Mouse (Mus musculus) heart, postnatal 10 days (tissue): ENCODE measurements at regions not wholly inside any gene's neighbourhood (a gene's known extent, or its start where the extent isn't known, plus 50 kb on each side); places are given as distances from the start of the nearest gene placed in this dataset.

ENCODE experiments used
- DNase-seq, 2 experiments: peaks; one replicate each; pipeline ENCODE4 v3.0.0; 2021
- intact Hi-C: fragments of 180-260 bp; cut with DNase I; formaldehyde crosslinking; loops from one replicate; pipeline ENCODE4 v1.15.1; 2025

DNA sequence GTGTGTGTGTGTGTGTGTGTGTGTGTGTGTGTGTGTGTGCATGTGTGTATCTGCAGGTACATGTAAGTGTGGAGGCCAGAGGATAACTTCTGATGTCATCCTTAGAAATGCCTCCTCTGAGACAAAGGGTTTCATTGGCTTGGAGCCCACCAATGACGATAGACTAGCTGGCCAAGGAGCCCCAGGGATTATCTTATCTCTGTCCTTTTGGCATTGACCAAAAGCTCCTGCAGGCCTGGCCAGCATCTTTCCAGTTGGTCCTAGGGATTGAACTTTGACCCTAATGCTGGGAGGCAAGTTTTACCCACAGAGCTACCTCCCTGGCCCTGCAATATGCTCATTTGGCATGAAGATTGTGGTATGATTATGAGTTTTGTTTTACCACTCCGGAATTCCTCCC is 133.3 kb downstream of the Tmx1 start:
- intact Hi-C loops: no loop called here
- DNase-seq: no peak

DNA sequence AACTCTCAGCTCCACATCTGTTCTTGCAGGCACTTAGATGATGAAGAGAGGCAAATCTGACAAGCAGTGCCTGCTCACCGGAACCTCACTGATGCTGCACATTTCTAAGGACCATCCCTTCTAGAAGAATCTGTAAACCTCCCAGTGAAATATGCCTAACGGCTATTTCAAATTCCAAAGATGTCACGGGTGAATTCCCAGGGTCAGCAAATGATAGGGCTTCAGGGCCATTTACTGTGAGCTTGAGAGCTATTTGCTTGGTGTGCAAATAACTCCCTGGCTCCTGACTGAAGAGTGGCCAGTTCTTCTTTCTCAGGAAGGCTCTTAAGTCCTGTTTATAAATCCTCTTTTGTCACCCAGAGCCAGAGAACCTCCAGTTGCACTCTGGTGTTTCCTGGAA is 135.3 kb downstream of the Tmx1 start:
- intact Hi-C loops: no loop called here
- DNase-seq: no peak

DNA sequence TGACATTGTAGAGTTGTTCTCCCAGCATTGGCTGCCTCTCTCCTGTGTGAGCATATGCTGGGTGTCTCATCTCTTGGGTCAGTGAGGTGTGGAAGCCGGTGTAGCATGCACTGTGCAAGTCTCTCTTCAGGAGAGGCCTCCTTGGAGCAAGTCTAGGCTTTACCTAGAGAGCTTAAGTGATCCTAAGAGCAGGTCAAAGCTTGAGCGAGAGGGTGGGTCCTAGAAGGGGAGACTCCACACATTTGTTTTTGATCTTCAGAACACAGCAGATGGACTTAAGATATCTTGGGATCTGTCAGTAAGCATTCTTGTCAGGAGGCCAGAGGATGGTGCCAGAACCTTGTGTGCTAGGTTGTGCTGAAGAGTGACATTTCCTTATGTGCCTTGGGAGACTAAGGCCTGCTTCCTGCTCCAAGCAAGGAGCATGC is 136.4 kb downstream of the Tmx1 start:
- no peak for DNase-seq
- intact Hi-C loops: no loop called here

- peak; percentile 59 to 63 for DNase-seq
- intact Hi-C loops: loop anchor here (5.0 kb wide), 1 partner anchor 93 kb away; no protein-coding TSS in a partner anchor
Measured at GRCm38 (mm10) chr12:70590456-70591050, 137.7 kb downstream of the Tmx1 start.

- intact Hi-C loops: loop anchor here (5.0 kb wide), 1 partner anchor 96 kb away; no protein-coding TSS in a partner anchor
Measured at GRCm38 (mm10) chr12:70592821-70593220, 139.9 kb downstream of the Tmx1 start.

GRCm38 (mm10) chr12:70598211-70598701 is 145.4 kb downstream of the Tmx1 start:
- intact Hi-C loops: no loop called here
- DNase-seq: peak; percentile 76 to 81

More at GRCm38 (mm10) chr12:70592821-70593220, 139.9 kb downstream of the Tmx1 start:
- no peak for DNase-seq

GRCm38 (mm10) chr12:70599731-70600130 is 146.8 kb downstream of the Tmx1 start:
- no peak for DNase-seq
- intact Hi-C loops: no loop called here

GRCm38 (mm10) chr12:70603869-70604268 is 151.0 kb downstream of the Tmx1 start:
- intact Hi-C loops: no loop called here
- DNase-seq: no peak

- no peak for DNase-seq
- intact Hi-C loops: no loop called here
Measured at GRCm38 (mm10) chr12:70608672-70609071, 155.8 kb downstream of the Tmx1 start.

GRCm38 (mm10) chr12:70609116-70609871 is 156.4 kb downstream of the Tmx1 start:
- DNase-seq: no peak
- intact Hi-C loops: no loop called here

GRCm38 (mm10) chr12:70611891-70612290 is 159.0 kb downstream of the Tmx1 start:
- intact Hi-C loops: no loop called here
- peak; percentile 73 to 78 for DNase-seq

DNA sequence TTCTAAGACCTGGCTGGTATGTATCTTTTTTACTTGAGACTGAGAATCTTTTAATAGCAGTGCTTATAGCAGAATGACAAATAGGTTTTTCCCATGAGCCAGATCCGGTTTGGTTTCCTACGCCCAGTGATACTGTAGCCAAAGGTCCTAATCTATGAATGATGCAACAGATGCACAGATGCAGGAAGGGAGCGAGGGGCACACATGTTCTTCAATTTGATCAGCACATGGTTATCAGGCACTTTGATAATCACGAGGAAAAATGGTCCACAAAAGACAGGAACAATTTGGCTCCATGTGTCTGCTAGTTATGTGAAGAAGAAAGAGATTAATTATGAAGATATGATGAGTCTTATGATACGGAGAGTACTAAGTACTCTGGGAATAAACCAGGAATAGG is 160.3 kb downstream of the Tmx1 start:
- DNase-seq: no peak
- intact Hi-C loops: no loop called here

- intact Hi-C loops: no loop called here
- no peak for DNase-seq
Measured at GRCm38 (mm10) chr12:70614101-70614500, 161.2 kb downstream of the Tmx1 start.

- DNase-seq: no peak
- intact Hi-C loops: no loop called here
Measured at GRCm38 (mm10) chr12:70614686-70615085, 161.8 kb downstream of the Tmx1 start.

- intact Hi-C loops: no loop called here
- DNase-seq: no peak
Measured at GRCm38 (mm10) chr12:70615123-70615522, 162.2 kb downstream of the Tmx1 start.

GRCm38 (mm10) chr12:70616049-70616448 is 163.2 kb downstream of the Tmx1 start:
- peak in 1 of 2 experiments; percentile 31 for DNase-seq
- intact Hi-C loops: no loop called here

- peak in 1 of 2 experiments; percentile 37 for DNase-seq
- intact Hi-C loops: no loop called here
Measured at GRCm38 (mm10) chr12:70616487-70616886, 163.6 kb downstream of the Tmx1 start.

GRCm38 (mm10) chr12:70617024-70617423 is 164.1 kb downstream of the Tmx1 start:
- intact Hi-C loops: no loop called here
- peak in 1 of 2 experiments; percentile 31 for DNase-seq

GRCm38 (mm10) chr12:70617979-70618378 is 165.1 kb downstream of the Tmx1 start:
- intact Hi-C loops: no loop called here
- DNase-seq: no peak

DNA sequence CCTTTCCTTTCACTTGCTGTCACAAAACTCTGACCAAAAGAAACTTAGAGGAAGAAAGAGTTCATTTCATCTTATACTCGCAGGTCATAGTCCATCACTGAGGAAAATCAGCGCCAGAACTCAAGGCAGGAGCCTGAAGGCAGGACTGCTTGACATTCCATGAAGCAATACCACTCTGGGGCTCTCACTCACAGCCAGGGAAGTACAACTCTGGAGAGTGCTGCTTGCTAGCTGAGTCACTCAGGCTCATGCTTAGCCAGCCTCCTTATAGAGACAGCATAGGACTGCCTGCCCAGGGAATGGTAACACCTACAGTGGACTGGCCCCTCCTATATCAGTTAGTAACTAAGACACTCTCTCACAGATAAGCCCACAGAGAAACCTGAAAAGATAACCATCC is 166.5 kb downstream of the Tmx1 start:
- intact Hi-C loops: no loop called here
- no peak for DNase-seq

DNA sequence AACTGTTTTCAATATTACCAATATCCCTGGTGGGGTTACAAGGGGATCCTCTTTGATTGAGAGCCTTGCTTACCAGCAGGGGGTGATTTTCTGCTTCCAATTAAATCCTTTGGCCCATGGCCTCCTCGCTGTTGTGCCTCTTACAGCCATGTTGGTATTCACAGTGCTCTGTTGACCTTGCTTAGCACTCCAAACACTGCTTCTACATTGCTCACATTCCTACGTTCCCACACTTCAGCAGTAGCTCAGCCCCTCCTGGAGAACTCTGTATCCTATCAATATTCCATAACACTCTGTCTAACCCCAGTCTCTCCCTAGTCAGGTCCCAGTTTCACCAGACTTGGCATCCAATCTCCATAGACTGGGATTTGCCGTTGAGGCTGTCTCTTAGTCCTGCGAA is 169.1 kb downstream of the Tmx1 start:
- DNase-seq: no peak
- intact Hi-C loops: no loop called here
